Mouse (Mus musculus): ENCODE results near the gene Rap1gap2. TPM values are rescaled to one million over a fixed set of nuclear protein-coding genes. Genes with fewer than 3 reads are reported as not detected.

The Rap1gap2 gene
- total RNA-seq, 4 experiments from 2014 or later: 3.7 to 6.6 (median 5.9) TPM

GRCm38 (mm10) chr11:74502485-74502884 lies 108.2 kb downstream of the Rap1gap2 start:
- DNase-seq (ENCODE audit: low spot score in 2 of 2): no peak

GRCm38 (mm10) chr11:74501989-74502388 lies 108.7 kb downstream of the Rap1gap2 start:
- DNase-seq (ENCODE audit: low spot score in 2 of 2): no peak

GRCm38 (mm10) chr11:74501061-74501460 lies 109.7 kb downstream of the Rap1gap2 start:
- no peak for DNase-seq (ENCODE audit: low spot score in 2 of 2)

- no peak for DNase-seq (ENCODE audit: low spot score in 2 of 2)
These were observed 111.1 kb downstream of the Rap1gap2 start for GRCm38 (mm10) chr11:74499521-74500099.

GRCm38 (mm10) chr11:74499058-74499457 lies 111.7 kb downstream of the Rap1gap2 start:
- no peak for DNase-seq (ENCODE audit: low spot score in 2 of 2)

GRCm38 (mm10) chr11:74496581-74496980 lies 114.1 kb downstream of the Rap1gap2 start:
- DNase-seq (ENCODE audit: low spot score in 2 of 2): no peak

GRCm38 (mm10) chr11:74493936-74494335 lies 116.8 kb downstream of the Rap1gap2 start:
- no peak for DNase-seq (ENCODE audit: low spot score in 2 of 2)

- no peak for DNase-seq (ENCODE audit: low spot score in 2 of 2)
These were observed 117.4 kb downstream of the Rap1gap2 start for GRCm38 (mm10) chr11:74493172-74493862.

GRCm38 (mm10) chr11:74491130-74491529 lies 119.6 kb downstream of the Rap1gap2 start:
- DNase-seq (ENCODE audit: low spot score in 2 of 2): no peak

GRCm38 (mm10) chr11:74489239-74489638 lies 121.5 kb downstream of the Rap1gap2 start:
- DNase-seq (ENCODE audit: low spot score in 2 of 2): no peak

GRCm38 (mm10) chr11:74487952-74488351 lies 122.8 kb downstream of the Rap1gap2 start:
- no peak for DNase-seq (ENCODE audit: low spot score in 2 of 2)

GRCm38 (mm10) chr11:74485435-74486217 lies 125.1 kb downstream of the Rap1gap2 start:
- peak in 1 of 2 experiments; percentile 7 for DNase-seq (ENCODE audit: low spot score in 2 of 2)

- DNase-seq (ENCODE audit: low spot score in 2 of 2): no peak
These were observed 126.8 kb downstream of the Rap1gap2 start for GRCm38 (mm10) chr11:74483871-74484270.

GRCm38 (mm10) chr11:74483153-74483817 lies 127.4 kb downstream of the Rap1gap2 start:
- no peak for DNase-seq (ENCODE audit: low spot score in 2 of 2)

- DNase-seq (ENCODE audit: low spot score in 2 of 2): no peak
These were observed 128.9 kb downstream of the Rap1gap2 start for GRCm38 (mm10) chr11:74481797-74482196.

- no peak for DNase-seq (ENCODE audit: low spot score in 2 of 2)
These were observed 130.9 kb downstream of the Rap1gap2 start for GRCm38 (mm10) chr11:74479715-74480289.

- no peak for DNase-seq (ENCODE audit: low spot score in 2 of 2)
These were observed 131.8 kb downstream of the Rap1gap2 start for GRCm38 (mm10) chr11:74478877-74479276.

GRCm38 (mm10) chr11:74472671-74473070 lies 138.0 kb downstream of the Rap1gap2 start:
- no peak for DNase-seq (ENCODE audit: low spot score in 2 of 2)

GRCm38 (mm10) chr11:74468195-74468594 lies 142.5 kb downstream of the Rap1gap2 start:
- DNase-seq (ENCODE audit: low spot score in 2 of 2): no peak

- no peak for DNase-seq (ENCODE audit: low spot score in 2 of 2)
These were observed 145.0 kb downstream of the Rap1gap2 start for GRCm38 (mm10) chr11:74465712-74466111.
